Mouse (Mus musculus): Measurements from ENCODE around the gene Dpp6.
A peak's percentile ranks its signal among the peaks of the same experiment; 100 is the strongest.

The Dpp6 gene

DNA sequence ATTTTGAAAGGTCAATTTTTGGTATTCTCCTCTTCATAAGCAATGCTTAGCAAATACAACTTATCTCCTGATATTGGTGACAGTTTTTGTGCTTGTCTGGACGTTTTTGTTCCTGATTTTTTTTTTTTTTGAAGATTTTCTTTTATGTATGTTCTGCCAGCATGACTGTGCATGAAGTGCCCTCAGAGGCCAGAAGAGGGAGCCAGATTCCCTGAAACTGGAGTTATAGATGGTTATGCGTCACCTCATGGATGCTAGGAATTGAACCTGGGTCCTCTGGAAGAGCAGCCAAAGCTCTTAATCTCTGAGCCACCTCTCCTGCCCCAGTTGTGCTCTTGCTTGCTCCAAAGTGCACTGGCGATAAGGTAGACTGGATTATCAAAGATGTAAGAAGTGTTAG lies 868.9 kb downstream of the Dpp6 start:
- DNase-seq: no peak

- no peak for DNase-seq
Observed at GRCm38 (mm10) chr5:27687311-27687710, 870.3 kb downstream of the Dpp6 start.

DNA sequence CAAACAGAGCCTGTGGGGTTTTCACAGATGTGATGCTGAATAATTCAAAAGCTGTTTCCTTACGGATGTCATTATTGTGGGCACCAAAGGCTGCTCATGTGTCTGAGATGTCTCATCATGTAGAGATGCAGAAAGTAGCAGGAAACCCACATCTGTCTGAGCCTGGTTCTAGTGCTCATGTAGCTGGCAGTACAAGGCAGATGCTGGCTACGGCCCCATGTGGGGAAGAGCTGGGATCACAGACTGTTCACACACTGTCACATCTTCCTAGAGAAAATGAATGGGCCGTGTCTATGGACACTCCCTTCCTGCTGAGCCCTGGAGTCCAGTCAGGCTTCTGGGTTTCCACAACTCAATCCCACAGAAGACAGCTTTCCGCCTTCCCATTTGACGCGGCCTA lies 885.5 kb downstream of the Dpp6 start:
- DNase-seq: no peak

DNA sequence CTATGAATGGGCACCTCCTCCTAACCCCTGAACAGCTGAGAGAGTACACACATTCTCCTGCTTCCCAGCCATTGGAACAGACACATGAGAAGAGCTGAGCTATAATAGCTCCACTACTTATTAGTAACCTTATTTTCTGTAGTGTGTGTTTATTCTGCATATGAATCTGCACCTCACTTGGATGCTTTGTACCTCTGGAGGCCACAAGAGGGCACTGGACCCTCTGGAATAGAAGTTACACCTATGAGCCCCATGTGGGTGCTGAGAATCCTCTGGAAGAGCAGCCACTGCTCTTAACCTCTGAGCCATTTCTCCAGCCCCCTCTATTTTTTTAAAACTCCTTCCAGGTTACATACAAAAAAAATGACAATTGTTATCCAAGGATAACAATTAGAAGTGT lies 888.0 kb downstream of the Dpp6 start:
- DNase-seq: no peak

GRCm38 (mm10) chr5:27706551-27706950 lies 889.5 kb downstream of the Dpp6 start:
- DNase-seq: no peak

GRCm38 (mm10) chr5:27707283-27707682 lies 890.3 kb downstream of the Dpp6 start:
- DNase-seq: no peak

GRCm38 (mm10) chr5:27708209-27708608 lies 891.2 kb downstream of the Dpp6 start:
- DNase-seq: no peak

- DNase-seq: no peak
Observed at GRCm38 (mm10) chr5:27711461-27712192, 894.6 kb downstream of the Dpp6 start.

GRCm38 (mm10) chr5:27714356-27714755 lies 897.4 kb downstream of the Dpp6 start:
- no peak for DNase-seq

DNA sequence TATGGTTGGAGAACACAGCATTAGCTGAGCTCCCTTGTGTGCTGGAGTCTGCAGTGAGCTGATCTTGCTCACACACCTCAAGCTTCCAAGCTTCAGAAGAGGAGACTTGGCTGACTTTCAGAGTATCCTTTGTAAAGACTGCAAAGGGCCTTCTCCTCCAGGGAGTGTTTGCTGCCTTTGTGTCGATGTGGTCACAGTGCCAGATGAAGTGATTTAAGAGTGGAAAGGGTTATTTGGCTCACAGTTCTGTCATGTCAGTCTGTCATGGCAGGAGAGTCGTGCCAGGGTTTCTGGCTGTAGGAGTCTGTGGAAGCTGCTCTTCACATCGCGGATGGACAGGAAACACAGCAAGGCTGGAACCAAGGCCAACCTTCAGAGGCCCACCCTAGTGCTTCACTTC lies 899.0 kb downstream of the Dpp6 start:
- no peak for DNase-seq

- DNase-seq: no peak
Observed at GRCm38 (mm10) chr5:27717301-27717700, 900.3 kb downstream of the Dpp6 start.

DNA sequence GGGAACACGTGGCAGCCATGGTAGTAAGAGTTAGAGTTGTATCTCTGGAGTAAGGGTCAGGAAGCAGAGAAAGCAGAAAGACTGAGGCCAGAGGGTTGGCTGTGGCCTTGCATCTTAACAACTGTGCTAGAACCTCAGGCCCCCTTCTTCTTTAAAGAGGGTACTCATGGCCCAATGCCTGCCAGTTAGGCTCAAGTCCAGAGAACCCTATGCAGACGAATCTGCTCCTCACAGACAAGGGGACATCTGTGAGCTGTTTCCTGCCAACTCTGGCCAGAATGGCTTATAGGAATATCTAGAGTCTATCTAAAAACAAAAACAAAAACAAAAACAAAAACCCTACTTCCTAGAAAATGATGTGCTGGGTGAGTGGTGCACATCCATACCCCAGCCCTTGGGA lies 902.3 kb downstream of the Dpp6 start:
- DNase-seq: no peak

- no peak for DNase-seq
Observed at GRCm38 (mm10) chr5:27724460-27724859, 907.5 kb downstream of the Dpp6 start.

- DNase-seq: peak; percentile 44
Observed at GRCm38 (mm10) chr5:27730666-27731065, 913.7 kb downstream of the Dpp6 start.

GRCm38 (mm10) chr5:27731392-27731791 lies 914.4 kb downstream of the Dpp6 start:
- no peak for DNase-seq

GRCm38 (mm10) chr5:27732288-27732868 lies 915.4 kb downstream of the Dpp6 start:
- no peak for DNase-seq

DNA sequence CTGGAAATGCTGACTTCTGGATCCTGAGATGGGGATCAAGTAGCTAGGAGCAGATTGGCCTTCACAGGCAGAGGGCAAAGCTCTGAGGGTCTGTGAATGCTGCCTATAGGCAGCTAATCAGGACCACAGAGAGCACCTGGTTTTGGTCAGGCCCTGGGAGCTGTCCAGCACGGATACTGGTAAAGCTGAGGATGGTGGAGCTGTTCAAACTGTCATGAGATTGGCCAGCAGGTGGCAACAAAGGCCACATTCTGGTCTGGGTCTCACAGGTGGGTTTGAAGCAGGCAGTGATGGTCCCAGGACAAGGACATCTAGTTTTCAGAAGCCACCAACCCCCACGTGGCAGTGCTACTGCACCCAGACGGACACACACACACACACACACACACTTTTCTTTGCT lies 920.2 kb downstream of the Dpp6 start:
- no peak for DNase-seq

GRCm38 (mm10) chr5:27739216-27739615 lies 922.2 kb downstream of the Dpp6 start:
- no peak for DNase-seq

DNA sequence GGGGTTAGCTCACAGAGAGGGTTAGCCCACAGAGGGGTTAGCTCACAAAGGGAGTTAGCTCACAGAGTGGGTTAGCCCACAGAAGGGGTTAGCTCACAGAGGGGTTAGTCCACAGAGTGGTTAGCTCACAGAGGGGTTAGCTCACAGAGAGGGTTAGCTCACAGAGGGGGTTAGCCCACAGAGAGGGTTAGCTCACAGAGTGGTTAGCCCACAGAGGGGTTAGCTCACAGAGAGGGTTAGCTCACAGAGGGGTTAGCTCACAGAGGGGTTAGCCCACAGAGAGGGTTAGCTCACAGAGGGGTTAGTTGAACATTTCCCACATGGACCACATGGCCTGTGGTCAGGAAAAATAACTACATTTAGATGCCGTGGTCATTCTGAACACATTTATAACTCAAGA lies 927.9 kb downstream of the Dpp6 start:
- no peak for DNase-seq

- DNase-seq: no peak
Observed at GRCm38 (mm10) chr5:27765780-27766179, 948.8 kb downstream of the Dpp6 start.

GRCm38 (mm10) chr5:27767948-27768347 lies 950.9 kb downstream of the Dpp6 start:
- DNase-seq: no peak
